Mouse (Mus musculus) regulatory T cell (primary cell): ENCODE measurements around the gene Foxd3.

Source experiments
- in situ Hi-C: fragments of 300-600 bp; cut with MboI, MseI; formaldehyde crosslinking; loops from one replicate; pipeline ENCODE4 v1.15.1; 2025; ENCODE audit warnings: high pct_unique_total_duplicates

Gene Foxd3

DNA sequence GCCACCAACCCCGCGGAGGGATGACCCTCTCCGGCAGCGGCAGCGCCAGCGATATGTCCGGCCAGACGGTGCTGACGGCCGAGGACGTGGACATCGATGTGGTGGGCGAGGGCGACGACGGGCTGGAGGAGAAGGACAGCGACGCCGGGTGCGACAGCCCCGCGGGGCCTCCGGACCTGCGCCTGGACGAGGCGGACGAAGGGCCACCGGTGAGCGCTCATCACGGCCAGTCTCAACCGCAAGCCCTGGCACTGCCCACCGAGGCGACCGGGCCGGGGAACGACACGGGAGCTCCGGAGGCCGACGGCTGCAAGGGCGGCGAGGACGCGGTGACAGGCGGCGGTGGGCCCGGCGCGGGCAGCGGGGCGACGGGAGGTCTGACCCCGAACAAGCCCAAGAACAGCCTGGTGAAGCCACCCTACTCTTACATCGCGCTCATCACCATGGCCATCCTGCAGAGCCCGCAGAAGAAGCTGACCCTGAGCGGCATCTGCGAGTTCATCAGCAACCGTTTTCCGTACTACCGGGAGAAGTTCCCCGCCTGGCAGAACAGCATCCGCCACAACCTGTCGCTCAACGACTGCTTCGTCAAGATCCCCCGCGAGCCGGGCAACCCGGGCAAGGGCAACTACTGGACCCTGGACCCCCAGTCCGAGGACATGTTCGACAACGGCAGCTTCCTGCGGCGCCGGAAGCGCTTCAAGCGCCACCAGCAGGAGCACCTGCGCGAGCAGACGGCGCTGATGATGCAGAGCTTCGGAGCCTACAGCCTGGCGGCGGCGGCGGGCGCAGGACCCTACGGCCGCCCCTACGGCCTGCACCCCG lies 718 bp downstream of the Foxd3 start:
- in situ Hi-C loops: no loop called here

DNA sequence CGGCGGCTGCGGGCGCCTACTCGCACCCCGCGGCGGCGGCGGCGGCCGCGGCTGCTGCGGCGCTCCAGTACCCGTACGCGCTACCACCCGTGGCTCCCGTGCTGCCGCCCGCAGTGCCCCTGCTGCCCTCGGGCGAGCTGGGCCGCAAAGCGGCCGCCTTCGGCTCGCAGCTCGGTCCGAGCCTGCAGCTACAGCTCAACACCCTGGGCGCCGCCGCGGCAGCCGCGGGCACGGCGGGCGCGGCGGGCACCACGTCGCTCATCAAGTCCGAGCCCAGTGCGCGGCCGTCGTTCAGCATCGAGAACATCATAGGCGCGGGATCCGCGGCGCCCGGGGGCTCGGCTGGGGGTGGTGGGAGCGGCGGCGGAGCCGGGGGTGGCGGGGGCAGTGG lies 1.3 kb downstream of the Foxd3 start:
- in situ Hi-C loops: no loop called here

- in situ Hi-C loops: no loop called here
Measured at GRCm38 (mm10) chr4:99657831-99658470, 1.9 kb downstream of the Foxd3 start.

- in situ Hi-C loops: no loop called here
Measured at GRCm38 (mm10) chr4:99658881-99659280, 2.8 kb downstream of the Foxd3 start.

- in situ Hi-C loops: no loop called here
Measured at GRCm38 (mm10) chr4:99659361-99660072, 3.4 kb downstream of the Foxd3 start.

GRCm38 (mm10) chr4:99660073-99660611 lies 4.0 kb downstream of the Foxd3 start:
- in situ Hi-C loops: no loop called here

DNA sequence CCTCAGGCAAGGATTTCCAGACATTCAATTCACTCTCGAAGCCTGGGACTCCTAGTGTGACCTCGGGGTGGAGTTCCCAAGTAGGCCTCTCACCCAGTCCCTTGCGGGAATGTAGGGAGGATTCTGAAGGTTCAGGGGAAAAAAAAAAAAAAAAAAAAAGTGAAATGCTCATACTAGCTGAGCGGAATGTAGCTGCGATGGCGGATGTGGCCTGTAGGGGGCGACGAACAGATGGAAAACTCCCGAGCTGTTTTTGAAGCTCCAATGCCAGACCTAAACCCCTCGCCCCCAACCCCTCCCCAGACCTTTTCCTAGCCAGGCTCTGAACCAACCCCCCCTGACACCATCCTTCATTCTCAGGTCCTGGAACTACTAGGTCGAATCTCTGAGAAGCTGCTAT lies 4.9 kb downstream of the Foxd3 start:
- in situ Hi-C loops: no loop called here

GRCm38 (mm10) chr4:99661956-99662355 lies 5.9 kb downstream of the Foxd3 start:
- in situ Hi-C loops: no loop called here

- in situ Hi-C loops: no loop called here
Measured at GRCm38 (mm10) chr4:99662431-99662830, 6.3 kb downstream of the Foxd3 start.

- in situ Hi-C loops: no loop called here
Measured at GRCm38 (mm10) chr4:99662841-99663567, 6.9 kb downstream of the Foxd3 start.

DNA sequence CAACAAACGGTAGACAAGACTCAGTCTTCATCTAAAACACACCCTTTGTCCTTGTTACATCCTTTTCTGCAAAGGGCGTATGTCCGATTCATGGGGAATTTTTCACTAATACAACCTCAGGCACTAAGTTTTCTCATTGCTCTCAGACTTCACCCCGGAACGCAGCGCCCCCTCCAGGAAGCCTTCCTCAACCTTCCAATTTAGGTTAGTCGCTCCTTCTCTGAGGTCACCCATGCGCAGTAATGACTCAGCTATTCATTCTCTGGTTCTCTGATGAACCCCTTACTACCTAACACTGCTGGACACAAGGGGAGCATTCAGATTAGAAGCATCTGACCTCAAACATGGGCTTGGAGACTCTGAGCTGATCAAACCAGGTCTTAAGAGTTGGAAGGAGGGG lies 7.6 kb downstream of the Foxd3 start:
- in situ Hi-C loops: no loop called here

- in situ Hi-C loops: loop anchor here (10.0 kb wide), 1 partner anchor 744 kb away; no protein-coding TSS in a partner anchor
Measured at GRCm38 (mm10) chr4:99670203-99670851, 14.2 kb downstream of the Foxd3 start.

DNA sequence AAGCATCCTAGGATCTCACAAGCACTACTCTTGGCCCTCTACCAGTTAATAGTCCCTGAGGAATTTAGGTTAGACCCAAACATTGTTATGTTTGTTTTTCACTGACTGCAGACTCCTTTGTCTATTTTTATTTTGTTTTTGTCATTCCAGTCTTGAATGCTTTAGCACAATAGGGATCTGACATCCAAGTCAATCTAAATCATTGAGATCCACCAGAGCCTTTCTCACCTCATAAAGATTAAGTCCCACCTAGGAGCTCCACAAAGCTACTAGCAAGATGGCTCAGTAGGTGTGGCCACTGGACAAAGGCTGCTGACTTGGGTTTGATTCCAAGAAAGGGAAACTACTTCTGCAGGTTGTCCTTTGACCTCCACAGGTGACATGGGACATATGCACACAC lies 19.1 kb downstream of the Foxd3 start:
- in situ Hi-C loops: loop anchor here (10.0 kb wide), 1 partner anchor 740 kb away; no protein-coding TSS in a partner anchor

DNA sequence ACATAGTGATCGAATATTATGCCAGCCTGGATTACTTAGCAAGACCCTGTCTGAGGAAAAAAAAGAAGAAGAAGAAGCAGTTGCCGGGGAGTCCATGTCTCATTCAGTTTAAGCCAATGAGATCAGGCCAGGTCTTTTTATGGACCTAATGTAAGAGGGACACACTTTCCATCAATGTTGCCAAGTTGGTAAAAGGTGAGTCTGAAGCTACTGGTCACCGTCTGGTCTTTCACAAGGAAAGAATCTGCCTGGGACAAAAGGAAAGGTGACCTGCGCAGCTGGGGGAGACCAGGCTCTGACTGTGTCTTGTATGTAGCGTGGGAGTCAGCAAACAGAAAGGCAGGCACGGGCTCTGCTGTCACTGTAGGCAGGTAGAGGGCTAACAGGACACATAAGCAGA lies 27.8 kb downstream of the Foxd3 start:
- in situ Hi-C loops: no loop called here

DNA sequence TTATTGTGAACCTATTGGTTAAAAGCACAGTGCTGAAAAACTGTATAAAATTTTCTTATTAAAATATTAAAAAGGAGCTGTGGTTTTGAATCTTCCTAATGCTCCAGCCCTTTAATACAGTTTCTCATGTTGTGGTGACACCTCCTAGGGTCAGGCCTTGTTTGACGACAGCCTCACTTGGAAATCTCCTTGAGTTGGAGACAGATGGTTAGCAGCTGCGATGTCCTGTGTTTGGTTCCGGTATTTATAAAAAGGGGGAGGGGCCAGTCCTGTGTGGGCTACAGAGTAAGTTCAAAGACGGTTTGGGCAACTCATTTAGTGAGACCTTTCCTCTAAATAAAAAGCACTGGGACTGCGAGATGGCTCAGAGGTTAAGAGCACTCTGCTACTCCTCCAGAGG lies 30.2 kb downstream of the Foxd3 start:
- in situ Hi-C loops: no loop called here
